Mouse (Mus musculus) thymus, postnatal 36 days (tissue): ENCODE measurements at regions not wholly inside any gene's neighbourhood (a gene's known extent, or its start where the extent isn't known, plus 50 kb on each side); places are given as distances from the start of the nearest gene placed in this dataset.

ENCODE experiments used
- DNase-seq, 2 experiments: peaks; one replicate each; pipeline ENCODE4 v3.0.0; 2022; ENCODE audit warnings: mixed read lengths in 2 of 2

DNA sequence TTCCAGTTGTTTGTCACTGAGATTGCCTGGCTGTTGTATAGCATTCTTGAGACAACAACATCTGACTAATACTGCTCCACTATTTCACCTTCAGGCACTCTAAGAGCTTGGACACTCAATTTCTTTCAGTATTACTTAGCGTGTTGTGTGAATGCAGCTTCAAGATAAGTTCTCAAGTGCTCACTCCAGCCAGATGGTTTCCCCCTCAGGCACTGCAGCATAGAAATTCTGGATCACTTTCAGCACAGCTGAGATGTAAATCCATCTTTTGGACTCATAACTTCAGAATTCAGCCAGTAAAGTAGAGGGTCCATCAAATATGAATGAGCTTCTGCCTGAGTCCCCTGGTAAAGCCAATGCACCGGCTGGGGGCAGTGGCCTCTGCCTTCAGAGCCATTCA lies 608.8 kb downstream of the Gm9195 start:
- no peak for DNase-seq

DNA sequence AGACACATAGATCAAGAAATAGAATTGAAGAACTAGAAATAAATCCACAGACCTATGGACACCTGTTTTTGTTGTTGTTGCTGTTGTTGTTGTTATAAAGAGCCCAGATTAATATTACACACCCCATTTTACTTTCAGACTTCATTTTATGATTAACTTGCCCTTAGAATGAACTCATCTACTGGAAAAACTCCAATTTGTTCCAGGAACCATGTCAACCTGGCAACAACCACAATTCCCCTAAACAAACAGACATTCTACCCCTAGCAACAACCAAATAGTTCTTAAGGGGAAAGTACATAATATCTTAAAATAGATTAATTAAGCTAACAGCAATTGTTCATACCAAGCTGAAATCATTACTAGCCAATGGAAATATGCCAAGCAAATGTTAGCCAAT lies 646.1 kb downstream of the Gm9195 start:
- no peak for DNase-seq

DNA sequence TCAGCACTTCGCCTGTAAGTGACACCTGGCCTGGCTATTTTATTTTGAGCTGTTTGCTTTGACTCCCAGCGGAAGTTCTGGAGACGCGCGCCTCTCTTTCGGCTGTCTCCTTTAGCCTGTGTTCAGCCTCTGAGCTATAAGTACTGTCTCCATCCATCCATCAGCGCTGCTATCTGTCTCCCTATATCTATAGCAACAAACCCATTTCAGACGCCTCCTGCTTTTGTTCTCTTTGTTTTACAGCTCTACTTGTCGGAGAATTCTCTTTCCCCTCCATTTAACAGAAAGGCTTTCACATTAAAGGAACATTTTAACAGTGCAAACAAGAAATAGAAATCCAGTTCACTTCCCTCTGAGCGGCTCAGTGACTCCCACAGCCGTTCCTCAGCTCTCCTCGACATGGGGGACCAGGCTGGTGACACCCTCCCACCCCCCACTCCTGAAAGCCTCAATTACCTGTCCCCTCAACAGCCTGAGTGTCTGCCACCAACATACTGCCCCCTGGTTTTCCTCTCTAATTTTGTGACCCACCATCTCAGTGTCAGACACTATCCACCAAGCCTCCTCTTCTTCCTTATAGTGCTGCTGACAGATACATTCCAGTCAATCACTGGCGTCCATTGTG lies 682.7 kb downstream of the Gm9195 start:
- DNase-seq, result no peak

DNA sequence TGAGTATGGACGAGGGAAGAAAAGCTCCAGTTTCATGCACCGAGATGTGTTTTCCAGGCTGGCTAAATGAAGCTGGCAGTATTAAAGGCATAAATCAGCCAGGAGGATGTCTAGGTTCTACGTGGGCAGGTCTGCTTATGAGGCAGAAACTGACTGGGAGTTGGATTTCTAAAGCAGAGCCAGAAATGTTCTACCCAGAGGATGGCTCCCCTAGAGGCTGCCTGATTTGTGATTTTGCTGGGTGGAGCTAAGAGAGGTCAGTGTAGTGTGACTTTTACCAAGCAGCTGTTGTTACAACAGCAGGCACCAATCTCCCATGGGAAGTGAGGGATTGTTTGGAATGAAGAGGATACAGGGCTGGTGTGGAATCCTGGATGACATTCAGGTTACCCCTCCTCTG lies 686.0 kb downstream of the Gm9195 start:
- DNase-seq, result no peak

DNA sequence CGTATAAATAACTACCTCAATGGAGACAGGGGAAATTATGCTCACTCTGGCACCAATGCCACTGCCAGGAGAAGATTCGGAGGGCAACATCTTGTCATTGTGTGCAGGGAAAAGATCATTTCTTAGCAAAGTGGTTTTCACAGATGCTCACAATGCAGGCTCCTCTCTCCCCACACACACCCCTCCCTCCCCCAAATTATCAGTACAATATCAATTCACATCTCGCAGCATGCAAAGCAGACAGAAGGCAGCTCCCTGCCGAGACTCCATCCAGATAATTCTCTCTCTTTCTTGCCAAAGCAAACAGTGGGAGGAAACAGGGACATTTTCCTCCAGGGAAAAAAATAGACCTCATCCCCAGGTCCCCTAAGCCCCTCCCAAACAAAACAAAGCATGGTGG lies 691.8 kb downstream of the Gm9195 start:
- DNase-seq, result no peak

DNA sequence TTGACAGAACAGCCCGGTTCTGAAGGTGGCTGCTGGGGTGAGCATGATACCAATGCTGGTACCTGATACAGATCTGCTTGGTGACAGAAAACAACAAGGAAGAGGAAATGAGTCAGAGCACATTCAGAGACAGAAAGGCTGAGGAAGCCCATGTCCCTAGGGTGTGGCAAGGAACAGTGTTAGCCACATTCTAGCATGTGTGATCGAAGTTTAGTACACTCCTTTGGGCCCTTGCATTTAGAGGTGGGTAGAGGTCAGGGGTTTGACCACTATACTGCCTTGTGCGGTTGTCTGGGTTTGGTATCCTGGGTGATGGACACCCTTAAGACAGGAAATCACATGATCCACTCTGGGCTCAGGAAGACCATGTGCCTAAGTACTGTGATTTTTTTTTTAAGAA lies 695.9 kb downstream of the Gm9195 start:
- DNase-seq, result no peak

DNA sequence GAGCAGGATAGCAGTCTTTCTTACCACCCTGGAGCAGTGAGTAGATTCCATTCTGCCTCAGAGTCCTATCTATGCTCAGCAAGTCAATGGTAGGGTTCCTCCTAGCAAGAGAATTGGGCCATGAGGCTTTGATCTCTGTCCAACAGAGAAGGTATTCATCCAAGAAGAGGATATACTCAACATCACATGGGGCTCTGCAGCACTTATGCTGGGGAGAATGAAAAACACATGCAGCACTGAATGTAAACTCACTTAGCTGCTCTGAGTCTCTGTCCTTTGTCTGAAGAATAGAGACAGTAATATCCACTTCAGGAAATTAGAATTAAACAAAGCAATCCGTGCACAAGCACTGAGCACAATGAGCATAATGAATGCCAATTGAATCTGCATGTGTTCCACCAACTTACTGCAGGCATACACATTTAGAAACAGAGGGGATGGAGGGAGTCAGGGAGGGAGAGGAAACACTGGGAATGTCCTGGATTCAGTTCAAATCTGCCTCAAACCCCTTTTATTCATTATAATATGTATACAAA lies 714.6 kb downstream of the Gm9195 start:
- no peak for DNase-seq

DNA sequence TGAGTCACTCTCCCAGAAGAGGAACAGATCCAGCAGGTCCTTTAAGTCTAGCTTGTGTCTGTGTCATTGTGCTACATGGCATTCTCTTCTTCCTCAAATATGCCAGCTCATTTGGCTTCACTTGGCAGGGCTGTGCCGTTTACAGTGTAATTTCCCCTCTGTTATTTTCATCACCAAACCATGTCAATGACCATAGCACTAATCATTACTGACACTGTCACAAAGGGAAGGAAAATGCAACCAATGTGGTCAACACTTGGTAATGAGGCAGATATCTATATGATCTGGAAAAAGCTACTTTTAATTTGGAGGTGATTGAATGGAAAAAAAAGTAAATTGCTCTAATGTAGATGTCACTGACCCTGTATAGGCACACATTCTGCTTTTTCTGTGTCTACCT lies 724.8 kb downstream of the Gm9195 start:
- no peak for DNase-seq

DNA sequence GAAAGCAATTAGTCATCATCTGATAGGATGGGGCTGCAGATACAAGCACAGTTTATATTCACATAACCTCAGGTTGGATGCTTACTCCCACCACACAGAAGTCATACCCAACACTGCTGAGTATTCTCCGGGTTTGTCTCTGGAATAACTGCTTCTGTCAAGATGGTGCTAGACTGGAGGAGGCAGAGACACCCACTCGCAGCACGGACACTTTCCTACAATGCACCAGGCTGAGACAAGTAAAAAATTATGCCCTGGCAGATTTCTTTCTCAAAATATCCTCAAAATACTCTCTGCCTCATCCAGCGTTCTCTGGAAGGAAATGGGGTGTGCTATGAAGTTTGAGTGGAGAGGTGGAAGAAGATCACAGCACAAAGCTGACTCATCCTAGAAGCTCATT lies 763.1 kb downstream of the Gm9195 start:
- DNase-seq, result no peak

DNA sequence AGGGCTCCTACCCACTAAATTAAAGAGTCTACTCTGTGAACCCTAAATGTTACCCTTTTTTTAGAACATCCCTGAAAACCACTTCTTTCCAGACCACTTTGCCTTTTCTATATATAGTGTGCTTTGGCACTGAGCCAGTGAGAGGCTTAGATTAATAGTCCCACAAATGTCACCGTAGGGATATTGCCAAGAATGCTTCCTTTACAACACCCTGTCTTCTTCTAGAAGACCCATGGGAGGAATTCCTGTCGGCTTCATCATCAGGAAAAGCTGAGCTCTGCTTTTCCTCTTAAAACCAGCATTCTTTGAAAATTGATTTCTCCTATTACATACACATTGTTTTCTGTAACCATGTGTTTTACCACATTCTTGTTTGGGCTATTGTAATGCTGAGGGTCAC lies 768.1 kb downstream of the Gm9195 start:
- DNase-seq, result no peak

DNA sequence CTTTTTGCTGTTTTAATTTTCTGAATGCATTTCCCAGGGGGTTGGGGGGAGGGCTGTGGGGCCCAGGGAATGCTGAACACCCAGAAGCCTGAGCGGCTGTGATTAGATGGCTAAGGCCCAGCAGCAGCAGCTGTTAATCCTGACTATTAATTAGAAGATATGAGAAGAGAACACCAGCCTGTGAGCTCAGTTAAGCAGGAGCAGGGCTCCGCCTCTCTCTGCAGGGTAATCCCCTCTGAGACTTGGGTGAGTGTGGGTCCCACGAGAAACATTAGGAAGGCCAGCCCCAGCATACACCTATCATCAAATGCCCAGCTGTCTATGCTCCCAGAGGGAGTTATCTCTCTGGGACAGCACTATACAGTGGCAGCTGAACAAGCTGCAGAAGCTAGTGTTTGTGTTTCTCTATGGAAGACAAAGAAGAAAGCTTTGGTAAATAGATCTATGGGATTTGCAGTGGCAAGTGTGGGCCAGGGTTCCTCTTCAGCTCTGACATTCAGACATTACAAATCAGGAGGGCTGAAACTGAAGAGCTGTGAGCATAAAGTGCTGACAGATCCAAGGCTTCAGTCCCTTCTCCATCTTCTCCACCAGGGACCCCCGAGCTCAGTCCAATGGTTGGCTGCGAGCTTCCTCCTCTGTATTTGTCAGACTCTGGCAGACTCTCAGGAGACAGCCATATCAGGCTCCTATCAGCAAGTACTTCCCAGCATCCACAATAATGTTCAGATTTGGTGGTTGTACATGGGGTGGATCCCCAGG lies 781.9 kb downstream of the Gm9195 start:
- no peak for DNase-seq

DNA sequence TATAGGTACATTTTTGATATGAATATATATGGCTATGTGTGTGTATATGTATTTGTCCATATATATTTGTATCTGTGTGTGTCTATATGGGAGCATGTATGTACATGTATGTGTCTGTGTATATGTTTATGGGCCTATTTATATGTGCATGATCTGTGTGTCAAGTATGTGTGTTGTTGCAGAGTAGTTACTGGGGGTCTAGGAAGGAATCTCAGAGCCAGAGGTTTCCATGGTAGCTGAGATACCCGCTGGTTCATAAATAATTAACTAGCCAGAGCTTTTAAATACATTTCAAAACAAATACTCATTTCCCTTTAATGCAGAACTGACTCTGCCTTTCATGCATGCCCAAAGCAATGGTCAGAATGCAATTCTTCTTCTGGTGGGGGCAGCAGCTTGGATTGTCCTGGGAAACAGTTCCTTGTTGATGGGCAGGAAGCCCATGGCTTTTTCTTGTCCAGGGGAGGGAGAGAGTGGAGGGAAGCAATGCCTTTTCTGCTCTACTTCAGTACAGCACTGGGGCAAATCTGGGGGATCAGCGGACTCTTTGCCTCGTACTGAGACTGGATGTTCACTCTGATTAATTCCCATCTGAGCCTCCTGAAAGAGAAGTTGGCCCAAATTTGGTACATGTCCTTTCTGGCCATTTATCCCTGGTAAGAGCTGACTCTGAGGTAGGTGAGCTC lies 798.7 kb downstream of the Gm9195 start:
- DNase-seq, result no peak

DNA sequence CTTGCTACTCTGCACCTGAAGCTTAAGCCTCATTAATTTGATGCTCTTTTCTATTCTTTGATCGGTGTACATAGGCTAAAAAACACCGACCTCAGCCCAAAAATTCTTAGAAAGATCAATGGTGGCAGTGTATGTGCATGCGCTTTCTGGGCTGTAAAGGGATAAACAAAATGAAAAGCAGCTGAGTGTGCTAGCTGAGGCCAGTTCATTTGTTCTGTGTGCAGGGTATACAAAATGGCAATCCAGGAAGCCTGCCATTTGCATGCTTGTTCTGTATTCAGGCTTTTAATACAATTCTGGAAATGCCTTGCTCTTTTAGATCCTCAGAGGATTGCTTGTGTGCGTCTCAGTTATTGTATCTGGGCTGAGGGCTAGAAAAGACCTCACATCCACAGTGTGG lies 817.1 kb downstream of the Gm9195 start:
- DNase-seq, result no peak

DNA sequence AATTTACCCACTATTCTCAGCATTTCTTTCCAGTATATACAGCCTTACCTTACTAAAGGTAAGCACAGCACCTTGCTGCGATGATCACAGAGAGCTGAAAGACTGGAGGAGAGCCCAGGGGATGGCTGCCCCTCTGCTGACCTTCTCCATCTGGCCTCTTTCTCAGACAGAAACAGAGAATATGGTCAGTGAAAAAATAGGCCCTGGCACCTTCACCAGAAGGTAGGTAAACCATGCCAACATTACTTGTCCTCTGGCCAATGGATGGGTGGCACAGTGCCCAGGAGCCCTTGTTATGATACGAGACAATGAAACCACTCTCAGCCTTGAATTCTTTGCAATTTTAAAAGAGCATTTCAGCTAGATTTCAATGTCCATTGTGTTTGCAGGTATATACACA lies 817.8 kb downstream of the Gm9195 start:
- no peak for DNase-seq

DNA sequence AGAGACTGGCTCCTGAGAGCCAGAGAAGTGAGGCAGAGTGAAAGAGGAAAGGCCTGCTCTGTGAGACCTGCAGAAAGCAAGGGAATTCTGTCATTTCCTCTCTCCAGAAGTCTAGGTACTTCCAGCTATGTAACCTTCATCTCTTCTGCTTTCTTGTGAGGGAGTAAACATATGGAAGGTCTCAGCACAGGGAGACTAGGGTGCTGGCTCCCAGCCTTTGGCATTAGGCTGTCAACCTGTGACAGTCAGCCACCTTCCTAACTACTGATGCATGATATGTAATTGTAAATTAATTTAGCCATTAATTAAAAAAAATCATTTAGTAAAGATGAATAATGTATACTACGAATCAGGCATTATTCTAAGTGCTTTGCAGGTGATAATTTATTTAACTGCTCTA lies 819.2 kb downstream of the Gm9195 start:
- no peak for DNase-seq

DNA sequence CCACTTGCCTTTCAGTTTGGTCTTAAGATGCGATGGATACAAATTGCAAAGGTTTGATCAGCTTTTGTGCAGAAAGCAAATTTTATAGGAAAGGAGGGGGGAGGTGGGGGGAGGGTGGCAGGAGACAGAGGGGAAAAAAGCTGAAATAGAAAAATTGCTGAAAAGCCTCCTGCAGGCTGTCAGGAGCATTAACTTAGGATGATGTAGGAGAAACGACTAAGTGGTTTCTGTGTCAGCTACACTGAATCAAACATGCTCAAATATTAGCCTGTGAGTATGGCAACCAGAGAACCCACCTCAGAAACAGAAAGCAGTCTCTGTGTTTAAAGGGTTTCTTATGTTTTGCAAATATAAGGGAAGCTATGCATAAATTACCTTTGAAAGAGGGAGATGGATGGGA lies 819.6 kb downstream of the Gm9195 start:
- DNase-seq, result no peak

DNA sequence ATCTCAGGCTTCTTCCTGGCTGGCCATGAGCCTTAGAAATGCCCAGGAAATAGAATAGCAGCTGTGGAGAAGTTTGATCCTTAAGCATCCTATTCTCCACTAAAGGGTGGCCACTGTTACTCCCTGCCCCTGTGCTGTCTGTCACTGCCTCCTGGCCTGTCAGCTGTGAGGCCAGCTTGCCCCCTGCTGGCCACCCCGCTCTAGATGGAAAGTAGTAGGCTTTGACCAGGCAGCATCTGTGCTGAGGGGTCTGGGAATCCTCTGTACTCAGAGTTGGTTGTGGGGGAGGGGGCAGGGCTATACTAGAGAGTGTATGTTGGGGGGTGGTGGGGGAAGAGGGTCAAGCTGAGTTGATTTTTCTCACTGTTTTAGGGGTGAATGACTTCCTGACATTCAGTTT lies 821.2 kb downstream of the Gm9195 start:
- DNase-seq, result peak; percentile 22 to 23

DNA sequence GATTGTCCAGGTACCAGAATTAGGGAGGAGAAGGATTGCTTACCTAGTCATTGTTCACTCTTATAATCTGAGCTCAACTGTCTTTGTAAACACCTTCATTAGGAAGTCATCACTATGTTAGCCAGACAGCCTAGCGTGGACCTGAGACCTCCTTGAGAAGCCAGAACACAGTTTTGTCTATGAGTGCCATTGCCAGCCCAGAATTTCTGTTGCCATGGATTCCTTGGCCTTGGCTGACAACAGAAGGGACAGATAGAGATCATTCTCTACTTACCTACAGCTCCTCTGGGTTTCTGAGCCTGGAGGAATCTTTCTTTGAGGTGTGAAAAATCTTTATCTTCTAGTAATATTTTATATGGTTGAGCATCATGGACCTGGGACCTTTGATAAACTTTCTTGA lies 825.0 kb downstream of the Gm9195 start:
- DNase-seq, result no peak

DNA sequence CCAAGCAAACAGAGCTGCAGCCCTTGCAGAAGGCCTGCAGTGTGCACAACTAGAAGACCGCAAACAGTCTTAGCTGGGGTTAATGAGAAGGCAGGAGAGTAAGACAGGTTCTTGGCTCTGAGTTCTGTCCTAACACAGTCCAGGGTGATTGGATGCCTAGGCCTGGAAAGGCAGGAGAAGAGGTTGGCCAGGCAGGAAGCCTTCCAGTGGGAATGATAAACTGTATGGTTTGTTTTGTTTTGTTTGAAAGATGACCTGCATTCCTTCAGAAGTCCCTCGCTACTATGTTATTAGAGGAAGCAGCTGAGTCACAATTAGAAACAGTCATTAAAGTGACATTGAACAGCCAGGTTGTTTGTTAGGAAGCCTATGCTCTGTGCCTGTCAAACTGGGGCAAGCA lies 831.5 kb downstream of the Gm9195 start:
- no peak for DNase-seq

DNA sequence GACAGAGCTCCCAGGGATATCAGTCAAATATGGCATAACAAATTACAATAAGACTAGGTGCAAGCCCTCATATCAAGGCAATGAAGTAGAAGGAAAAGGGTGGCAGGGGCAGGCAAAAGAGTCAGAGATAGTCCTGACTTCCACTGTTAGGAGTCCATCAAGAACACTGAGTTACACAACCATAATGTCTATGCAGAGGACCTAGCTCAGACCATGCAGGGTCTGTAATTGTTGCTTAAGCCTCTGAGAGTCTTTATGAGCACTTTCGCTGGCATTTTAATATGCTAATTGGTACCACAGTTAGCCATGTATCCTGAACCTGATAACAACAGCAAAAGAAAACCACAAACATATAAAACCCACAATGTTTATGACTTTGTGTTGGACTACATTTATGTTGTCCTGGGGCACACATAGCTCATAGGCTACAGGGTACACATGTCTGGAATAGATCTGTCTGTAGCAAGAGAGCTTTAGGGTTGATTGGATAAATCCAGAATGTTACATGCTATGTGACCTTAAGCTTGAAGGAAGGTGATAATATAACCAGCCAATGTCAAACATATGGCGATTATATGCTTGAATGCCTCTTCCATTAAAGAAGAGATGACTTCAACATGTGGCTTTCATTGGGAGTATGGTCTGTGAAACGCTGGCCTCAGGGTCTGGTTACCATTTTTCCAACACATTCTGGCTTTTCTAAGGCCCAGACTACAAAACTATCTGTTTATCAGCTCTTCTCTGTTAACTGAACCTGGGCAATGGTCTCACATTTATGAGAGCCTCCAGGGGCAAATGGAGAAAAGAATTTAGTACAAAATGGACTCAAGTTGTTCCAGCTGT lies 836.6 kb downstream of the Gm9195 start:
- DNase-seq, result no peak

DNA sequence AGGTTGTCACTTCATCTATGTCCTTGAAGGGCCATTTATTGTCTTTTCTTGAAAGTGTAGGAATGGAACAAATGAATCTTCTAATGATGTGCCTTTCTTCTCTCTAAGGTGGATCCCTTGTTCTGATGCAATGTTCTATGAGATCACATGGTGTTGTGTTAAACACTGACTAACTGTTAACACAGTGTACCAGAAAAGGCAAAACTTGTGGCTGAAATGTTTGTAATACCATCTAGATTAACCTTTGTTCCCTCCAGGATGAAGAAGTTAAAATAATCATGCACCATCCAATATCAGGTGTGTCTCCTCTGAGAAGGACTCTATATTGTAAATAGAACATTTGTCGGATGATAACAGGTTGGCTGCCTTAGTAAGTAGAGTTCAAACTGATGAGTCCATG lies 849.1 kb downstream of the Gm9195 start:
- no peak for DNase-seq

DNA sequence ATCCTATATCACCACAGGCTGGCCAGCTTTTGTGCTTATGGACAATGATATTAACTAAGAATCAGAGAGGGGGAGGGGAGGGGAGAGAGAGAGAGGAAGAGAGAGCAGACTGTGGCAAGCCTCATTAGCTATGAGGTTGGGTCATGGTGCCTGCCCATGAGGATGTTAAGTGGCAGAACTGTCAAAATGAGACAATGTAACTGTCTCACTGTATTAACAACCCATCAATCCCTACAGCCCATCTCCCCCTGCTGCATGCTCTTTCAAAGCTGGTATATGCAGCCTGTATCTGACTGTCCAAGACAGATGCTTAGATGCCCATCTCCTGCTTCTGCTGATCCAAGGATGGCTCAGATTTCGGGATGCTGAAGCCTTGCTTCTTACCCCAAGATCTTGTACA lies 852.6 kb downstream of the Gm9195 start:
- DNase-seq, result no peak

DNA sequence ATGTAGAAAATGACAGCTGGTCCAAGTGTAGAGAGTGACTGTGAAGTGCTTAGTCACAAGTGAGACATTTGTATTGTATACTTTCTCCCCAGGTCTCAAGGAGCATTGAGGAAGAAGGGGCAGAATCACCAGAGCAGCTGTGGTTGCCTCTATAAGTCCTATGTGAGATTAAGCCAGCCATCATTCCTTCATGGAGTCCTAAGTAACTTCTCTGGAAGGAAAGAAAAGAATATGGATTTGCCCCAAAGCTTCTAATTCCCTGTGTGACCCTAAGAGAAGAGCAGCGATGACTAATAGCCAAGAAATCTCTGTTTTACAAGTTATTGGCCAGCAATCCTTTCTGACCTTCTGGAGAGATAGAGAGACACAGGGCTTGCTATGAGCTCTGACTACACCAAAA lies 856.5 kb downstream of the Gm9195 start:
- DNase-seq, result no peak
